Mouse (Mus musculus): ENCODE results near the gene Sfrp2.

Gene Sfrp2

GRCm38 (mm10) chr3:83765871-83766725, at the start of gene Sfrp2:
TSS of gene Sfrp2 (plus strand) at chr3:83766321.
- no peak for DNase-seq (ENCODE audit: low read depth)

- DNase-seq (ENCODE audit: low read depth) = no peak
Observed at GRCm38 (mm10) chr3:83717643-83718231, 48.4 kb upstream of the Sfrp2 start.

GRCm38 (mm10) chr3:83718662-83719061, 47.5 kb upstream of the Sfrp2 start:
- DNase-seq (ENCODE audit: low read depth) = no peak

- DNase-seq (ENCODE audit: low read depth) = no peak
Observed at GRCm38 (mm10) chr3:83728223-83728622, 37.9 kb upstream of the Sfrp2 start.

GRCm38 (mm10) chr3:83728675-83729390, 37.3 kb upstream of the Sfrp2 start:
- DNase-seq (ENCODE audit: low read depth) = no peak

- no peak for DNase-seq (ENCODE audit: low read depth)
Observed at GRCm38 (mm10) chr3:83733985-83734384, 32.1 kb upstream of the Sfrp2 start.

GRCm38 (mm10) chr3:83736980-83737379, 29.1 kb upstream of the Sfrp2 start:
- no peak for DNase-seq (ENCODE audit: low read depth)

- DNase-seq (ENCODE audit: low read depth) = no peak
Observed at GRCm38 (mm10) chr3:83740246-83740645, 25.9 kb upstream of the Sfrp2 start.

GRCm38 (mm10) chr3:83747276-83747675, 18.8 kb upstream of the Sfrp2 start:
- no peak for DNase-seq (ENCODE audit: low read depth)

- DNase-seq (ENCODE audit: low read depth) = no peak
Observed at GRCm38 (mm10) chr3:83747895-83748294, 18.2 kb upstream of the Sfrp2 start.

GRCm38 (mm10) chr3:83751625-83752024, 14.5 kb upstream of the Sfrp2 start:
- DNase-seq (ENCODE audit: low read depth) = no peak

- DNase-seq (ENCODE audit: low read depth) = no peak
Observed at GRCm38 (mm10) chr3:83752196-83752595, 13.9 kb upstream of the Sfrp2 start.

- no peak for DNase-seq (ENCODE audit: low read depth)
Observed at GRCm38 (mm10) chr3:83755043-83755635, 11.0 kb upstream of the Sfrp2 start.

- no peak for DNase-seq (ENCODE audit: low read depth)
Observed at GRCm38 (mm10) chr3:83755666-83756065, 10.5 kb upstream of the Sfrp2 start.

- DNase-seq (ENCODE audit: low read depth) = no peak
Observed at GRCm38 (mm10) chr3:83762361-83762760, 3.8 kb upstream of the Sfrp2 start.

- peak; percentile 61 for DNase-seq (ENCODE audit: low read depth)
Observed at GRCm38 (mm10) chr3:83763551-83764548, 2.3 kb upstream of the Sfrp2 start.

GRCm38 (mm10) chr3:83766726-83767070, 577 bp downstream of the Sfrp2 start:
- no peak for DNase-seq (ENCODE audit: low read depth)

GRCm38 (mm10) chr3:83767121-83767520, 1.0 kb downstream of the Sfrp2 start:
- DNase-seq (ENCODE audit: low read depth) = no peak

GRCm38 (mm10) chr3:83768293-83769035, 2.3 kb downstream of the Sfrp2 start:
- no peak for DNase-seq (ENCODE audit: low read depth)

- DNase-seq (ENCODE audit: low read depth) = no peak
Observed at GRCm38 (mm10) chr3:83769036-83769410, 2.9 kb downstream of the Sfrp2 start.
